Mouse (Mus musculus): ENCODE measurements around the gene Ccdc15. TPM values are rescaled to one million over a fixed set of nuclear protein-coding genes. Genes with fewer than 3 reads are reported as not detected.

Ccdc15 gene
- polyA plus RNA-seq, 1 experiment from 2014 or later: 6.4 TPM

GRCm38 (mm10) chr9:37368860-37369259 is 20.6 kb upstream of the Ccdc15 start:
- H3K36me3 ChIP-seq (ENCODE audit: control insufficient read depth, insufficient read depth, low read length): no peaks in the 10 kb centered on the region
- H3K4me2 ChIP-seq: no peak overlapping the region
- H3K27me3 ChIP-seq (replicated peaks; ENCODE audit: control insufficient read depth, insufficient read depth, low read length): no peaks in the 10 kb centered on the region
- no peak for DNase-seq (ENCODE audit: low spot score)
- H3K27ac ChIP-seq (ENCODE audit: low read depth, low read length): no peak overlapping the region
- 74% methylated on average over 8 of the region's 8 CpGs for WGBS
- H3K9ac ChIP-seq (ENCODE audit: low read depth, low read length): no peak overlapping the region
- H3K4me3 ChIP-seq (ENCODE audit: low read depth, low read length): no peak overlapping the region
- no peak for ATAC-seq (replicated peaks; ENCODE audit: low FRiP score)
- no peaks in the 10 kb centered on the region for H3K9me3 ChIP-seq (ENCODE audit: control insufficient read depth, low read length)
- no peaks in the 10 kb centered on the region for H3K4me1 ChIP-seq (replicated peaks; ENCODE audit: control insufficient read depth, insufficient read depth, low read length)

GRCm38 (mm10) chr9:37368081-37368830 is 20.0 kb upstream of the Ccdc15 start:
- WGBS: 69% methylated on average over 11 of the region's 11 CpGs
- no peaks in the 10 kb centered on the region for H3K36me3 ChIP-seq (ENCODE audit: control insufficient read depth, insufficient read depth, low read length)

DNA sequence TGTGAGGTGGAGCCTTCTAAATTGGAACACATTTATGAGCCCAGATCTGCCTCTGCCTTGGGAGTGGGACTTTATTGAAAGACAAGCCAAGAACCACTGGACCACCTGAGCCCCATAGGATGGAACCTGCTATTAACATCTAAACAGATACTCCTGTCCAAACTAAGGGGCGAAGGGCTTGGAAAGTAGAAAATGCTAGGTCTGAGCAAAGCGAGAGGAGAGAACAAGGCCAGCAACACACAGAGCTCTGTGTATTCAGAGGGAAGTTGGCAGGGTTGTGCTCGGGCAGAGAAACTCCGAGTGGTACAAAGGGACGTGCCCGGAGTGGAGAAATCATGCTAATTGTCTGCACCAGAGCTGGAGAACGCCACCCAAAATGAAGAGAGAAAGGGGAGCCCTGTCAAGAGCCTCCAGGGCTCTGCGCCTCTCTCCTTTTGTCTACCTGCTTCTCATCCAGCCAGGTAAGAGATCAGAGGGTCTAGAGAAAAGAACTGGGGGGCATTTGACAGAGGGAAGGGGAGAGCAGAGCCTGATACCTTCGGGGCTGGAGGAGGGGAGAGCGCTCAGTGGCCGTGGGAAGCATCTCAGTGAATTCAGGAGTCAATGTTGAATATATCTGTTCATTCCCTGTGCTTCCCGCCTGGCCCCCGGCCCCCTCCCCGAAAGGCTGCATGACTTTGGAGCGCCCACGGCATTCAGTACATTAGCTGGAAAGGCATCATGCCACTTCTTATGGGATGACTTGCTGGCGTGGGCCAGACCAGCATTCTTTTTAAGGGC is 19.3 kb upstream of the Ccdc15 start, which contains the start of gene Hepacam:
TSS of gene Hepacam (plus strand) at position 51 of the 780 bp plus-strand sequence.
- H3K9me3 ChIP-seq (ENCODE audit: control insufficient read depth, low read length): no peaks in the 10 kb centered on the region
- ATAC-seq (replicated peaks; ENCODE audit: low FRiP score): no peak

More at GRCm38 (mm10) chr9:37368081-37368830, 20.0 kb upstream of the Ccdc15 start:
- H3K4me3 ChIP-seq (ENCODE audit: low read depth, low read length): no peak overlapping the region
- no peak overlapping the region for H3K9ac ChIP-seq (ENCODE audit: low read depth, low read length)
- H3K9me3 ChIP-seq (ENCODE audit: control insufficient read depth, low read length): no peaks in the 10 kb centered on the region
- DNase-seq (ENCODE audit: low spot score): no peak
- H3K27ac ChIP-seq (ENCODE audit: low read depth, low read length): no peak overlapping the region
- H3K27me3 ChIP-seq (replicated peaks; ENCODE audit: control insufficient read depth, insufficient read depth, low read length): no peaks in the 10 kb centered on the region
- no peak for ATAC-seq (replicated peaks; ENCODE audit: low FRiP score)
- no peaks in the 10 kb centered on the region for H3K4me1 ChIP-seq (replicated peaks; ENCODE audit: control insufficient read depth, insufficient read depth, low read length)
- H3K4me2 ChIP-seq: no peak overlapping the region

GRCm38 (mm10) chr9:37365706-37366105 is 17.5 kb upstream of the Ccdc15 start:
- Histone ChIP-seq H3K9ac (ENCODE audit: low read depth, low read length) (no peak overlapping the region), H3K4me3 (ENCODE audit: low read depth, low read length) (no peak overlapping the region), H3K4me1 (replicated peaks; ENCODE audit: control insufficient read depth, insufficient read depth, low read length) (no peaks in the 10 kb centered on the region), H3K9me3 (ENCODE audit: control insufficient read depth, low read length) (no peaks in the 10 kb centered on the region), H3K36me3 (ENCODE audit: control insufficient read depth, insufficient read depth, low read length) (no peaks in the 10 kb centered on the region), H3K4me2 (no peak overlapping the region), H3K27ac (ENCODE audit: low read depth, low read length) (no peak overlapping the region), H3K27me3 (replicated peaks; ENCODE audit: control insufficient read depth, insufficient read depth, low read length) (no peaks in the 10 kb centered on the region)
- ATAC-seq (replicated peaks; ENCODE audit: low FRiP score) (no peak), DNase-seq (ENCODE audit: low spot score) (no peak)
- 54% methylated on average over 5 of the region's 5 CpGs for WGBS

More for the DNA sequence above, 19.3 kb upstream of the Ccdc15 start, which contains the start of gene Hepacam:
- Histone ChIP-seq H3K4me2 (no peak within 1 kb of the TSS), H3K36me3 (ENCODE audit: control insufficient read depth, insufficient read depth, low read length) (no peaks in the 10 kb centered on the region), H3K4me1 (replicated peaks; ENCODE audit: control insufficient read depth, insufficient read depth, low read length) (no peaks in the 10 kb centered on the region), H3K27me3 (replicated peaks; ENCODE audit: control insufficient read depth, insufficient read depth, low read length) (no peaks in the 10 kb centered on the region), H3K9ac (ENCODE audit: low read depth, low read length) (no peak within 1 kb of the TSS), H3K4me3 (ENCODE audit: low read depth, low read length) (no peak within 1 kb of the TSS), H3K27ac (ENCODE audit: low read depth, low read length) (no peak within 1 kb of the TSS)
- DNase-seq (ENCODE audit: low spot score): no peak
- whole genome bisulfite sequencing: 77% methylated on average over 17 of the region's 17 CpGs

DNA sequence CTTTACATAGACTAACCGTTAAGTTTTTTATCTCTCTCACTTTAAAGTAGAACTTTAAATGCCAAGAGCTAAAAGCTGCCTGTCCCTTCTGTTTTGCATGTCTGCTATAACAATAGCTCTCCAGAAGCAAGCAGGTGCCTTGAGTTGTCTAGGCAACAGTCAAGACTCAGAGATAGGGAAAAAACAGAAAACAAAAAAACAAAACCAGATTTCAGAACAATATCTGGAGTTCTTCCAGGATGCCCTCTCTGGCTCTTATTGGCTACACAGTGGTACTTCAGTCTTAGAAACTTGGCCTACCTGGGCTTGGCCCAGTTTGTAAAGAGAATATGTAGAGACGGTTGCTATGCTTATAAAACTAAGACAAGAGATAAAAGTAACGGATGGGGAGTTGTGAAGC is 16.2 kb upstream of the Ccdc15 start:
- Histone ChIP-seq H3K4me2 (no peak overlapping the region), H3K36me3 (ENCODE audit: control insufficient read depth, insufficient read depth, low read length) (no peaks in the 10 kb centered on the region), H3K9me3 (ENCODE audit: control insufficient read depth, low read length) (no peaks in the 10 kb centered on the region), H3K27me3 (replicated peaks; ENCODE audit: control insufficient read depth, insufficient read depth, low read length) (no peaks in the 10 kb centered on the region), H3K9ac (ENCODE audit: low read depth, low read length) (no peak overlapping the region), H3K4me3 (ENCODE audit: low read depth, low read length) (no peak overlapping the region), H3K27ac (ENCODE audit: low read depth, low read length) (no peak overlapping the region), H3K4me1 (replicated peaks; ENCODE audit: control insufficient read depth, insufficient read depth, low read length) (no peaks in the 10 kb centered on the region)
- WGBS: 76% methylated on average over 3 of the region's 3 CpGs
- ATAC-seq (replicated peaks; ENCODE audit: low FRiP score) (no peak), DNase-seq (ENCODE audit: low spot score) (no peak)

- Histone ChIP-seq H3K4me2 (no peak overlapping the region), H3K9me3 (ENCODE audit: control insufficient read depth, low read length) (no peaks in the 10 kb centered on the region), H3K4me3 (ENCODE audit: low read depth, low read length) (no peak overlapping the region), H3K36me3 (ENCODE audit: control insufficient read depth, insufficient read depth, low read length) (no peaks in the 10 kb centered on the region), H3K27me3 (replicated peaks; ENCODE audit: control insufficient read depth, insufficient read depth, low read length) (no peaks in the 10 kb centered on the region), H3K4me1 (replicated peaks; ENCODE audit: control insufficient read depth, insufficient read depth, low read length) (no peaks in the 10 kb centered on the region), H3K9ac (ENCODE audit: low read depth, low read length) (no peak overlapping the region), H3K27ac (ENCODE audit: low read depth, low read length) (no peak overlapping the region)
- WGBS: 69% methylated on average over 3 of the region's 3 CpGs
- no peak for ATAC-seq (replicated peaks; ENCODE audit: low FRiP score)
- no peak for DNase-seq (ENCODE audit: low spot score)
Observed at GRCm38 (mm10) chr9:37363551-37363950, 15.3 kb upstream of the Ccdc15 start.

- 45% methylated on average over 1 of the region's 1 CpGs for WGBS
- Histone ChIP-seq H3K9ac (ENCODE audit: low read depth, low read length) (no peak overlapping the region), H3K36me3 (ENCODE audit: control insufficient read depth, insufficient read depth, low read length) (no peaks in the 10 kb centered on the region), H3K4me3 (ENCODE audit: low read depth, low read length) (no peak overlapping the region), H3K9me3 (ENCODE audit: control insufficient read depth, low read length) (no peaks in the 10 kb centered on the region), H3K4me2 (no peak overlapping the region), H3K27me3 (replicated peaks; ENCODE audit: control insufficient read depth, insufficient read depth, low read length) (no peaks in the 10 kb centered on the region), H3K4me1 (replicated peaks; ENCODE audit: control insufficient read depth, insufficient read depth, low read length) (no peaks in the 10 kb centered on the region), H3K27ac (ENCODE audit: low read depth, low read length) (no peak overlapping the region)
- DNase-seq (ENCODE audit: low spot score) (no peak), ATAC-seq (replicated peaks; ENCODE audit: low FRiP score) (no peak)
Observed at GRCm38 (mm10) chr9:37362881-37363280, 14.6 kb upstream of the Ccdc15 start.

- Histone ChIP-seq H3K36me3 (ENCODE audit: control insufficient read depth, insufficient read depth, low read length) (no peaks in the 10 kb centered on the region), H3K4me2 (no peak overlapping the region), H3K9ac (ENCODE audit: low read depth, low read length) (no peak overlapping the region), H3K4me3 (ENCODE audit: low read depth, low read length) (no peak overlapping the region), H3K4me1 (replicated peaks; ENCODE audit: control insufficient read depth, insufficient read depth, low read length) (no peaks in the 10 kb centered on the region), H3K27ac (ENCODE audit: low read depth, low read length) (no peak overlapping the region), H3K27me3 (replicated peaks; ENCODE audit: control insufficient read depth, insufficient read depth, low read length) (no peaks in the 10 kb centered on the region), H3K9me3 (ENCODE audit: control insufficient read depth, low read length) (no peaks in the 10 kb centered on the region)
- ATAC-seq (replicated peaks; ENCODE audit: low FRiP score) (no peak), DNase-seq (ENCODE audit: low spot score) (no peak)
Observed at GRCm38 (mm10) chr9:37362084-37362483, 13.9 kb upstream of the Ccdc15 start.
